Mouse (Mus musculus) urinary bladder, postnatal 4 days (tissue): ENCODE data around the gene Boc.
A peak's percentile ranks its signal among the peaks of the same experiment; 100 is the strongest.
"Not testable (repeated sequence)": the region's sequence is repeated elsewhere in the genome, so short reads cannot be mapped to it uniquely, and the experiment has no call there.

Experiments used
- DNase-seq, 2 experiments: peaks; one replicate each; pipeline ENCODE4 v3.0.0; 2021 to 2022; ENCODE audit warnings: low spot score in 2 of 2

Gene Boc

DNA sequence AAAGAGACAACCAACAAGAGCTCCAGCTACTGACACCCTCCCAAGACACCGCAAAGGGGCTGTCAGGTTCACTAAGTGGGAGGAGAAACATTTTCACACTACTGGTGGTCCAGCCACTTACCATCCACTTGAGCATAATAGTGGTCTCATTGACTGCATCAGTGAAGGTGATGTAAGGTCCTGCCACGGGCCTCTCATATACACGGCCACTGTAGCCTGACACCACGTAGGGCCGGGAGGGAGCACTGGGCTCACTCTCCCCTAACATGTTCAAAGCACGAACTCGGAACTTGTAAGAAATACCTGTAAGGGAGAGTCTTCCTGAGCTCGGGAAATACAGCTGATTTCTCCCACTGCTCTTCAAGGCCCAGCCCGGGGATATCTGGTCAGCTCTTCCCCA lies 67.6 kb downstream of the Boc start:
- no peak for DNase-seq

DNA sequence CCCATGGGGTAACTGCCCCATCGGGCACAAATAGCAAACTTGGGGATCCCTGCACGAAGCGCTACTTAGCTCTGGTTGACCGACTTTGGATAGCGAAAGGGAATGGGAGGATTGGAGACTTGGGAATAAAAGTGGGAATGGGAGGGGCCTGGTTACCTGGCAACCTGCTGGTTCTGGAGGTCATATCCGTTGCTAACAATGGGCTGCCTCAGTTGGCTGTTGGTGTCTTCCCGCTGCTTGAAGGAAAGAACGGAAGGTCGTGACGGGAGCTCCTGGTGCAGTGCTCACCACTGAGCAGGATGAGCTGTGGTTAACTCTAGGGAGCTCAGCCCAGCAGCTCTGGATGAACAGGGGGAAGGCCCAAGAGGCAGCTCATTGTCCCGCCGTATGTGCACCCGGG lies 71.5 kb downstream of the Boc start:
- DNase-seq = no peak

DNA sequence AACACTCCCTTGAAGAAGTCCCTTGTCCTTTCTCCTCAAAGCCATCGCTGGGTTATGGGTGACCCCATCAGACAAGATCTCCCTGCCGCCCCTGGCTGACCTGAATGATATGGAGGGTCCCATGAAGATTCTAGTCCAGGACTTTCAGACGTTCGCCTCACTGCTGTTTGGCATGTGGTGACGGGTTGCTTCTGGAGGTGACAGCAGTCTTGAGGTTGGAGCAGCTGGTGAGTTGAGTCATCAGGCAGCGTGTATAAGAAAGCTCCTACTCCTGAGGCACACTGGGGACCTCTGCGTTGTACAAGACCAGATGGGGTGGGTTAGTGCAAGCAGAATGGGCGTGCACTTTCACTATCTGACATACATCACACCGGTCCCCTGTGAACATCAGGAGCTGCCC lies 72.1 kb downstream of the Boc start:
- DNase-seq = no peak

DNA sequence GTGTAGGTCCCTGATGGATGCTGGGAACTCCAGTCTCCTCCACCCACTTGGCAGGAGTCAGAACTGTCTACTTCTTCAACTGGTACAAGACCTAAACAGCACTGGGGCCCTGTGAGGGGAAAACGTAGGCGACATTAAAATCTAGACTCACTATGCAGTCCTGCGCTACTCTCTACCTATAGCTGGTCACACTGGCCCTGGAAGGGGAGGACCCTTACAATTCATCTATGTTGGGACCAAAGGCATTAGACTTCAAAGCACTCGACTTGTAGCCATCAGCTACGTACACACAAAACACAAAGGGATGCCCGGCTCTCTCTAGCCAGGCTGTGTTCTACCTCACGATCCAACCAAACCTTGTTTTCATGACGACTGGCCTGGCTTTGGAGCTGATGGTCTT lies 73.0 kb downstream of the Boc start:
- no peak for DNase-seq

DNA sequence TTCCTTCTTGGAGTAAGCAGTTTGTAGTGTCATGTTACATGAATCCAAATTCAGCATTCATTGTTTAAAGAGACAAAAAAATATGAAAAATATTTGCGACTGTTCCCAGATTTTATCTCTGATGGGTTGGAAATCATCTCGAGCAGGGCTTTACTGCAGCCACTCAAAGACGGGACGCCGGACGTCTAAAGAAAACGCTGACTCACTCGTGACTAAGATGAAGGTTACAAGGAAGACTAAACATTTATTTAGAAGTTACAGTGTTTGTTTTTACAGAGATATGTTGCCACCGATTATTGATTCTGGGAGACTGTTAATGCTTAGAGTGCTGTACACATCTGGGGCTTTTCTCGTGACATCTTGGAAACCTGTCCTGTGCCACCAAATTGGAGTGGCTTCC lies 73.9 kb downstream of the Boc start:
- DNase-seq = no peak

DNA sequence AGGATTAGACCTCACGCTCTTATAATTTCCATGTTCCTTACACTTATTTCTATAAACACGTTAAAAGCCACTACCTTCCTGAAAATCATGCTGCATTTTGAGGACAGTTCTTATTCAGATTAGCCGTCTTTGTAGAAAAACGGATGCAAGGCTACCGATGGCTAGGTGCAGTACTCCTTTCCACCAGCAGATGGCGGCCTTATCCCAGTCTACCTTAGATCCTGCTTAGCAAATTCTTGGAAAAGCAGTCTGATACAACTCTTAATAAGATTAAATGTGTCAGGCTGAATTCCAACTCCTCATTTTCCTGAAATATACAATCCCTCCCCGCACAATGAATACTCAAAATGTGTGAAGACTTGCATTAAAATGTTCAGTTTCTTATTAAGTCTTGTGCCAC lies 74.6 kb downstream of the Boc start:
- peak; percentile 64 to 84 for DNase-seq

DNA sequence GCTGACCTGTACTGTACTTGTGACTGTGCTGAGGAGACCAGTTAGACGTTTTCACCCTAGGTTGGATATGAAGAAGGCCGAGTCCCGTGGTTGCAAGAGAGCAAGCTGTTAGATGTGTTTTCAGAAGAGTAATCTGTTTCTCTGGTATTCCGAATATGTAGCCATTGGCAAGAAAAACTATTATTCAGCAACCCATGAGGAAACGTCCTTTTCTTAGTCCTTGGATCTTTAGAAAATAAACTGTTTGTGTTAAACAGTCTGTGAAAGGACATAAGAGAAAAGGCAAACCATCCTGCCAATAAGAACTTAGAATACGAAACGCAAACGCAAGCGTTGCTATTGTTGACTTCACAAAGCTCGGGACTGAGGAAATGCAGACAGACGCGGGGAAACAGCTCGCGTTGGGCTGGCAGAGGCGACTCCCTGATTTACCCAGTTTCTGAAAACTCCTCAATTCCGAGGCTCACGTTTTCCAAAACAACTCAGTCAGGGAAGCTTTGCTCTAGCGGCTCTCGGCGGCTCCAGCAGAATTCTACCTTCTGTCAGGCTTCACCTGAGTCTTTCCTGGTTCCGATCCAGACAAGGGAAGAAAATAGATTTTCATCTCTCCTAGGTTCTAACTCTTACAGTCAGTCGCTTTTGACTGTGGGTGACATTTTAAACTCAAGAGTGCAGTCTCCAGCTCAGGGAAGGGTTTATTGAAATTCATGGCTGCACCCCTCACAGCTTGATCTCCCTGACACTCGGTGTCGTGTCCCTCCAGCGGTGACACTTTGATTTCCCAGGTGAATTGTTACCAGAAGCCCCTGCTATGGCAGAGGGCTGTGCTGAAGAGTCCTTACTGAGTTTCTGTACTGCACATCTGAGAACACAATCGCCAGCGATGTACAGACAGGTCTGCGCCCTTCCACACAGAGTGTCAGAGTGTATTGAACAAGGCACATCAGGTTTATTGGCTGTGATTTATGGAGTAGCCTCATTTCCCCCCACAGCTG lies 76.8 kb downstream of the Boc start:
- no peak for DNase-seq

DNA sequence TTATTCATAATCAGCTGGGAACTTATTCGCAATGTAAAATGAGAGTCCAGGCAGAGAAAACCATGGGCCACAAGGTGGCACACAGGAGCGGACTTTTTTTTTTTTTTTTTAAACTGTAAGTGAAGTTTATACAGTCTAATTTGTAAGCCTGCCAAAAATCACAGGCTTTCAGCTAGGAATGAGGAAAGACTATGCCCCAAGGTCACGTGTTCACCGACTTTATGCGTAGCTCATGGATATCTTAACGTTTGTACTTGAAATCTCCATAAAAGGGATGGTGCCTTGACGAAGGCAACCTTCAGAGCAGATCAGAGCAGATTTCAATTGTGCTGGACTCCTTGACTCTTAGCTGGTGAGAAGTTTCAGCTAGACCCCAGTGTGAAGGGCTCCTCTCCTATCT lies 78.1 kb downstream of the Boc start:
- DNase-seq = no peak

DNA sequence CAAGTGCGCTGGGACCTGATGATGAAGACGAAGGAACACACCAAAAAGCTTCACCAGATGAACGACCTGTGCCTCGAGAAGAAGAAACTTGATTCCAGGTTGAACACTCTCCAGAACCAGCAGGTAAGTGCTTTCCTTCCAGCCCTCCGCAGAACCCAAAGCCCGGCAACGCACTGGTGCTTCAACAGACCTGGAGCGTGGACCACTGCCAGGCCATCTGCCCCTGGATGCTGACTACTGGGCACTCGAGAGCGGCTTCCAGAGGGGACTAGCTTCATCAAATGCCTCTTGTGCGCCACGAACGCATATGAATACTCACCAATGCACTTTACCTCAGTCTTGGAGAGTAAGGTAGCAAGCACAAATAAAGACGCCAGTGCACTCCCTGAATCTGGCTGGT lies 78.8 kb downstream of the Boc start:
- no peak for DNase-seq

DNA sequence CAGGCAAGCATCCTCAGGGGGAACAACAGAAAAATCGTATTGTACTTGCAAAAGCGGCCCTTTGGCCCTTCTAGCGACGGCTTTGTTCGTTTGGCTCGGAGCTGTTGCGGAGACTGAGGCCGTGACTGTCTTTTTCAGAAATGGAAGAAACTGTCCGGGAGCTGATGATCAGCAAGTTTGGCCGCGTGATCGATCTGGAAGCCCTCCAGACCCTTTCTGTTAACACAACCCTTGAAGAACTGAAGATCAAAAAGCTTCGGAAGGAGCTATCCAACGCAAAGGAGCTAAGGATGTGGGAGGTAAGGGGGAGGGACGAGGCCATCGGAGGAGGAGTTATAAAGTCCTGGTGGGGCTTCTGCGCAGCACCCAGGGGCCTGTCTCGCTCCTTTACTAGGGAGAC lies 79.9 kb downstream of the Boc start:
- no peak for DNase-seq

DNA sequence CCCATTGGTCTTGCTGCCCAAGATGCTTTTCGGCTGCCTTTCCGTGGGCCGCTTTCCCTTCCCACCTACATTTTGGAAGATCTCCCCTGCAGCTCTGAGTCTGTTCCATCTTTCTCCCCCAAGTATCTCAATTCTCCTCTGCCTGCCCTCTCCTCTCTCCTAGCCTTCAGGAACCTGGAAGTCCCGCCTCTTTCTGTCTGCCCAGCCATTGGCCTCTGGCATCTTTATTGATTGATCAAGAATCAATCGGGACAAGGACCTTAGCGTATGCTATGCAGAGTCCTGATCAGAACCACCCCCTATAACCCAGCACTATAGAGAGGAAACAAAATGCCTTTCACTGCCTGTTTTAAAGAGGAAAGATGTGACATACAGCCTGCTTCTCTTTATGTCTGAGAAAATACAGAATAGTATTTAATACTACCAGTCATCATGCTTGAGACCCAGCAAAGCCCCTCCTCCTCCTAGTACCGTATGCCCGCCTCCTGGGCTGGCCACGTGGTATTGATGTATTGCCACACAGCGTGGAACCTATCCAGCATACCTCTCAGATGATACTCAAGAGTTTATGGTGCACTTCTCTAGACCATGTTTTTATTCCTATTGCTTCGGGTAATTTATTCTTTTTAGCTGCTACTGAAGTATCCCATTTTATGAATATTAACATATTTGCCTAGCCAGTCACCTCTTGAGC lies 82.9 kb downstream of the Boc start:
- no peak for DNase-seq

DNA sequence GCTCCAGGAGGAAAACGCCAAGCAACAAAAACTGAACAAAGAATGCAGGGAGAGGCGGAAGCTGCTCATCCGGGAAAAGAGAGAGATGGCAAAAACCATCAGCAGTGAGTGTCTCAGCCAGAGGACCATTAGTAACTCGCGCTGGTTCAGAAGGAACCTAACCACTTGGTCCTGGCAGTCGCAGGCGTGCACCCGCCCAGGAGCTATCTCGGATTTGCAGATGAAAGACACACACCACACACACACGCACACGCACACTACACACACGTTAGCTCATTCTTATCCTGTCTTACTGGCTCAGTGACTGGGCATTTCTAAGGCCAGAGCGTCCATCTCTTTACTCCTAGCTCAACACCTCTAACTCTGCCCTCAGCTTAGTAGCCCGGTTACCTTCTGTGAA lies 83.4 kb downstream of the Boc start:
- DNase-seq = no peak

DNA sequence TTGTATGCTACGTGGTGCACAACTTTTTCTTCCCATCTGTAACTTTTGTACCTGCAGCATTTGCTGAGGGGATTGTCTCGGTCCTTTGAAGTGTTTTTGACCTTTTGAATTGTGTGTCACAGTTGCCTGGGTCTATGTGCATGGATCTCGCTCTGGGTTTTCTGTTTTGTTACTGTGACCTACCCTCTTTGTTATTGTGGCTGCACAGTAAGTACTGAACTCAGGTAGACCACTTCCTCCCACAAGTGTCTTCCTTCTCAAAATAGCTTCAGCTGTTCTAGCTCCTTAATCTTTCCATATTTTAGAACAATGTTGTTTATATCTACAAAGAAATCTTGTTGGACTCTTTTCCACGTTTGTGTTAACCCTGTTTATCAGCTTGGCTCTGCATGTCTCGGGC lies 97.8 kb downstream of the Boc start:
- DNase-seq = no peak

DNA sequence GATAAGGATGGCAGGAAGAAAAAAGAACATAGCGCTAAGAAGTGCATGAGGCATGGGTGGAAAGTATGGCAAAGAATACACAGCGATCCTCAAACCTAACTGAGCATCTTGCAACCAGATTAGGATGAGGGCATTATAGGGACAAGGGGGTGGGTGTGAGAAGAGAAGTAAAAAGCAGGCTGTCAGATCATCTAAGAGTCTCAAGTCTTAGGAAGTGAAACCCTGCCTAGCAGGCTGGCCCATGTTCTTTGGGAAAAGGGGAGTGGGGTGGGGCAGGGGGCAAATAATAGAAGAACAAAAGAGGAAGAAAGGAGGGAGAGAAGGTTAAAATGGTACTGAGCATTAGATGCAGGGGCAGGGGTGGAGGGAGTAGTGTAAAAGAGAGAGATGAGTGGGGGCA lies 99.9 kb downstream of the Boc start:
- DNase-seq = no peak

DNA sequence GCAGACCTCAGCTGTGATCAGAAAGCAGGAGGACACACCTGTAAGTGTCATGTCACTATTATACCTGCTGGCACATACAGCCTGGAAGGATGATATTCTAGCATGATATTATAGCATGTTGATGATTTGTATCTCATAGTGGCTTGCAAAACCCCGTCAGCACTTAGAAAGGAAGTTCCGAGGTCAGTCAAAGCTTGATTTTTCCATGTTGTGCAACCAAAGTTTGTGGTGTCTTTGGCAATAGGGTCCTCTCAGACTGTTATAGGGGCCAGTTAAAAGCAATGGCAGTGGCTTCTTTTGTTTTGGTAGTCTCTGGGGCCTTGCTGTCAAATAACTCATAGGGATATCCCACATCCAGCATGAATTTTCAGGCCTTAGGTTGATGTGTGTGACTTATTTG lies 100.8 kb downstream of the Boc start:
- no peak for DNase-seq

DNA sequence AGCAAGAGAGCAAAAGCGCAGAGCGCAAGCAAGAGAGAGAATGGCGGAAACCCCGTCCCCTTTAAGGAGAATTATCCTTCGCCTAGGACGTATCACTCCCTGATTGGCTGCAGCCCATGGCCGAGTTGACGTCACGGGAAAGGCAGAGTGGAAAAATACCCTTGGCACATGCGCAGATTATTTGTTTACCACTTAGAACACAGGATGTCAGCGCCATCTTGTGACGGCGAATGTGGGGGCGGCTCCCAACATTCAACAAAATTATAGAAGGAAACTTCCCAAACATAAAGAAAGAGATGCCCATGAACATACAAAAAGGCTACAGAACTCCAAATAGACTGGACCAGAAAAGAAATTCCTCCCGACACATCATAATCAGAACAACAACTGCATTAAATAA lies 116.8 kb downstream of the Boc start:
- not testable (repeated sequence) for DNase-seq

DNA sequence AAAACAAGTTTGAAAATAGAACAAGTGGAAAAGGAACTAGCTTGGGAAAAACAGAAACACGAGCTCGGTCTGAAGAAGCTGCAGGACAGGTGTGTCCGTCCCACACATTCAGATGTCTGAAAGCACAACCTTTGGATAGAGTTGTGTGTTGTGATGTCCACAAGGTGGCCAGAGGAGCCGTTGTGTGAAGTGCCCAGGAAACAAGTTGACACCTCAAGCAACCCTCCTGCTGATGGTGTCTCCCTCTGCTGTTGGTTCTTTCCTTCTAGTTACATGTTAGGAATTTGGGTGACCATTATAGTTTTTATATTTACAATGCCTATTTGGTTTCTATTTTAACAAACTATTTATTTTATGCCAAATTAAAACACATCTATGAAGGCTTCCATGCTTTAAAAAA lies 123.2 kb downstream of the Boc start:
- DNase-seq = no peak
